Mouse (Mus musculus): ENCODE measurements around the gene Cd300ld5. TPM values are rescaled to one million over a fixed set of nuclear protein-coding genes. Genes with fewer than 3 reads are reported as not detected.
"Not testable (repeated sequence)": the region's sequence is repeated elsewhere in the genome, so short reads cannot be mapped to it uniquely, and the experiment has no call there.

The Cd300ld5 gene
- not detected in 2 replicates for polyA plus RNA-seq (2014; fragmentation: Nextera tagmentation; extraction: Ambion mirVana)

GRCm38 (mm10) chr11:115037669-115038068 lies at the start of gene Cd300ld5:
Cd300ld5 (minus strand) TSS chr11:115037769.
- not testable (repeated sequence) for H3K4me2 ChIP-seq (ENCODE audit: low read length); H3K9me3 ChIP-seq (replicated peaks; ENCODE audit: control insufficient read depth, low read length); H3K36me3 ChIP-seq (ENCODE audit: control insufficient read depth, insufficient read depth, low read length); H3K4me3 ChIP-seq (ENCODE audit: low read depth, low read length); H3K27ac ChIP-seq (ENCODE audit: low read depth, low read length); H3K4me1 ChIP-seq (ENCODE audit: control insufficient read depth, insufficient read depth, low read length); DNase-seq (ENCODE audit: low spot score); ATAC-seq; H3K9ac ChIP-seq (ENCODE audit: low read length); H3K27me3 ChIP-seq (replicated peaks; ENCODE audit: control insufficient read depth, insufficient read depth, low read length)
- WGBS = no CpG with 5 or more reads among the region's 6 CpGs

GRCm38 (mm10) chr11:115086213-115086612 lies 48.6 kb upstream of the Cd300ld5 start:
- no peak for DNase-seq (ENCODE audit: low spot score)
- H3K27me3 ChIP-seq (replicated peaks; ENCODE audit: control insufficient read depth, insufficient read depth, low read length) = peaks cover 10% of the 10 kb centered on the region; the same call in 1 of the 2 replicates
- no peak overlapping the region for H3K4me2 ChIP-seq (ENCODE audit: low read length)
- no peak overlapping the region for H3K9ac ChIP-seq (ENCODE audit: low read length)
- H3K36me3 ChIP-seq (ENCODE audit: control insufficient read depth, insufficient read depth, low read length) = no peaks in the 10 kb centered on the region
- H3K9me3 ChIP-seq (replicated peaks; ENCODE audit: control insufficient read depth, low read length) = no peaks in the 10 kb centered on the region
- H3K27ac ChIP-seq (ENCODE audit: low read depth, low read length) = no peak overlapping the region
- no peak for ATAC-seq
- H3K4me1 ChIP-seq (ENCODE audit: control insufficient read depth, insufficient read depth, low read length) = peaks cover 6% of the 10 kb centered on the region; the same call in 1 of the 2 replicates
- 70% methylated on average over 7 of the region's 7 CpGs for WGBS
- no peak overlapping the region for H3K4me3 ChIP-seq (ENCODE audit: low read depth, low read length)

- Histone ChIP-seq H3K27ac (ENCODE audit: low read depth, low read length) (no peak overlapping the region), H3K9me3 (replicated peaks; ENCODE audit: control insufficient read depth, low read length) (no peaks in the 10 kb centered on the region), H3K4me1 (ENCODE audit: control insufficient read depth, insufficient read depth, low read length) (peaks cover 6% of the 10 kb centered on the region; the same call in 1 of the 2 replicates), H3K4me2 (ENCODE audit: low read length) (no peak overlapping the region), H3K27me3 (replicated peaks; ENCODE audit: control insufficient read depth, insufficient read depth, low read length) (peaks cover 7% of the 10 kb centered on the region; the same call in 1 of the 2 replicates), H3K4me3 (ENCODE audit: low read depth, low read length) (no peak overlapping the region), H3K36me3 (ENCODE audit: control insufficient read depth, insufficient read depth, low read length) (no peaks in the 10 kb centered on the region), H3K9ac (ENCODE audit: low read length) (no peak overlapping the region)
- DNase-seq (ENCODE audit: low spot score) (no peak), ATAC-seq (no peak)
- WGBS = 57% methylated on average over 8 of the region's 8 CpGs
Observed at GRCm38 (mm10) chr11:115085064-115085463, 47.5 kb upstream of the Cd300ld5 start.

- Histone ChIP-seq H3K36me3 (ENCODE audit: control insufficient read depth, insufficient read depth, low read length) (no peaks in the 10 kb centered on the region), H3K27ac (ENCODE audit: low read depth, low read length) (no peak overlapping the region), H3K4me1 (ENCODE audit: control insufficient read depth, insufficient read depth, low read length) (peaks cover 6% of the 10 kb centered on the region; the same call in 1 of the 2 replicates), H3K4me3 (ENCODE audit: low read depth, low read length) (no peak overlapping the region), H3K4me2 (ENCODE audit: low read length) (no peak overlapping the region), H3K27me3 (replicated peaks; ENCODE audit: control insufficient read depth, insufficient read depth, low read length) (peaks cover 7% of the 10 kb centered on the region; the same call in 1 of the 2 replicates), H3K9me3 (replicated peaks; ENCODE audit: control insufficient read depth, low read length) (no peaks in the 10 kb centered on the region), H3K9ac (ENCODE audit: low read length) (no peak overlapping the region)
- no peak for ATAC-seq
- peak; percentile 16 for DNase-seq (ENCODE audit: low spot score)
- WGBS = 26% methylated on average over 12 of the region's 12 CpGs
Observed at GRCm38 (mm10) chr11:115084595-115084994, 47.0 kb upstream of the Cd300ld5 start.

GRCm38 (mm10) chr11:115083376-115084139 lies 46.0 kb upstream of the Cd300ld5 start:
- Histone ChIP-seq H3K36me3 (ENCODE audit: control insufficient read depth, insufficient read depth, low read length) (no peaks in the 10 kb centered on the region), H3K4me3 (ENCODE audit: low read depth, low read length) (no peak overlapping the region), H3K27ac (ENCODE audit: low read depth, low read length) (no peak overlapping the region), H3K27me3 (replicated peaks; ENCODE audit: control insufficient read depth, insufficient read depth, low read length) (peaks cover 7% of the 10 kb centered on the region; the same call in 1 of the 2 replicates), H3K4me2 (ENCODE audit: low read length) (no peak overlapping the region), H3K9ac (ENCODE audit: low read length) (no peak overlapping the region), H3K9me3 (replicated peaks; ENCODE audit: control insufficient read depth, low read length) (no peaks in the 10 kb centered on the region), H3K4me1 (ENCODE audit: control insufficient read depth, insufficient read depth, low read length) (peaks cover 6% of the 10 kb centered on the region; the same call in 1 of the 2 replicates)
- DNase-seq (ENCODE audit: low spot score) (peak; percentile 90), ATAC-seq (peak; percentile 72)
- WGBS = 38% methylated on average over 18 of the region's 18 CpGs

- H3K9me3 ChIP-seq (replicated peaks; ENCODE audit: control insufficient read depth, low read length) = no peaks in the 10 kb centered on the region
- no peaks in the 10 kb centered on the region for H3K36me3 ChIP-seq (ENCODE audit: control insufficient read depth, insufficient read depth, low read length)
- 71% methylated on average over 6 of the region's 6 CpGs for WGBS
- no peak overlapping the region for H3K4me3 ChIP-seq (ENCODE audit: low read depth, low read length)
- H3K9ac ChIP-seq (ENCODE audit: low read length) = no peak overlapping the region
- peaks cover 7% of the 10 kb centered on the region; the same call in 1 of the 2 replicates for H3K27me3 ChIP-seq (replicated peaks; ENCODE audit: control insufficient read depth, insufficient read depth, low read length)
- H3K4me1 ChIP-seq (ENCODE audit: control insufficient read depth, insufficient read depth, low read length) = peaks cover 6% of the 10 kb centered on the region; the same call in 1 of the 2 replicates
- ATAC-seq (no peak), DNase-seq (ENCODE audit: low spot score) (no peak)
- no peak overlapping the region for H3K4me2 ChIP-seq (ENCODE audit: low read length)
- H3K27ac ChIP-seq (ENCODE audit: low read depth, low read length) = no peak overlapping the region
Observed at GRCm38 (mm10) chr11:115082196-115082595, 44.6 kb upstream of the Cd300ld5 start.

- Histone ChIP-seq H3K36me3 (ENCODE audit: control insufficient read depth, insufficient read depth, low read length) (no peaks in the 10 kb centered on the region), H3K27ac (ENCODE audit: low read depth, low read length) (no peak overlapping the region), H3K9me3 (replicated peaks; ENCODE audit: control insufficient read depth, low read length) (no peaks in the 10 kb centered on the region), H3K4me1 (ENCODE audit: control insufficient read depth, insufficient read depth, low read length) (peaks cover 6% of the 10 kb centered on the region; the same call in 1 of the 2 replicates), H3K4me3 (ENCODE audit: low read depth, low read length) (no peak overlapping the region), H3K9ac (ENCODE audit: low read length) (no peak overlapping the region), H3K4me2 (ENCODE audit: low read length) (no peak overlapping the region), H3K27me3 (replicated peaks; ENCODE audit: control insufficient read depth, insufficient read depth, low read length) (peaks cover 7% of the 10 kb centered on the region; the same call in 1 of the 2 replicates)
- DNase-seq (ENCODE audit: low spot score) = no peak
- 64% methylated on average over 3 of the region's 3 CpGs for WGBS
- no peak for ATAC-seq
Observed at GRCm38 (mm10) chr11:115081373-115081772, 43.8 kb upstream of the Cd300ld5 start.

- Histone ChIP-seq H3K36me3 (ENCODE audit: control insufficient read depth, insufficient read depth, low read length) (no peaks in the 10 kb centered on the region), H3K9me3 (replicated peaks; ENCODE audit: control insufficient read depth, low read length) (no peaks in the 10 kb centered on the region), H3K4me2 (ENCODE audit: low read length) (no peak overlapping the region), H3K9ac (ENCODE audit: low read length) (no peak overlapping the region), H3K4me3 (ENCODE audit: low read depth, low read length) (no peak overlapping the region), H3K27ac (ENCODE audit: low read depth, low read length) (no peak overlapping the region), H3K27me3 (replicated peaks; ENCODE audit: control insufficient read depth, insufficient read depth, low read length) (peaks cover 7% of the 10 kb centered on the region; the same call in 1 of the 2 replicates), H3K4me1 (ENCODE audit: control insufficient read depth, insufficient read depth, low read length) (peaks cover 6% of the 10 kb centered on the region; the same call in 1 of the 2 replicates)
- peak; percentile 80 for DNase-seq (ENCODE audit: low spot score)
- ATAC-seq = no peak
- 38% methylated on average over 13 of the region's 13 CpGs for WGBS
Observed at GRCm38 (mm10) chr11:115080886-115081285, 43.3 kb upstream of the Cd300ld5 start.

GRCm38 (mm10) chr11:115078680-115079079 lies 41.1 kb upstream of the Cd300ld5 start:
- H3K9ac ChIP-seq (ENCODE audit: low read length) = no peak overlapping the region
- no peak for ATAC-seq
- no peaks in the 10 kb centered on the region for H3K36me3 ChIP-seq (ENCODE audit: control insufficient read depth, insufficient read depth, low read length)
- H3K4me3 ChIP-seq (ENCODE audit: low read depth, low read length) = no peak overlapping the region
- H3K4me1 ChIP-seq (ENCODE audit: control insufficient read depth, insufficient read depth, low read length) = no peaks in the 10 kb centered on the region
- H3K27ac ChIP-seq (ENCODE audit: low read depth, low read length) = no peak overlapping the region
- H3K27me3 ChIP-seq (replicated peaks; ENCODE audit: control insufficient read depth, insufficient read depth, low read length) = no peaks in the 10 kb centered on the region; the same call in 1 of the 2 replicates
- WGBS = 85% methylated on average over 5 of the region's 5 CpGs
- DNase-seq (ENCODE audit: low spot score) = no peak
- H3K4me2 ChIP-seq (ENCODE audit: low read length) = no peak overlapping the region
- H3K9me3 ChIP-seq (replicated peaks; ENCODE audit: control insufficient read depth, low read length) = no peaks in the 10 kb centered on the region

All from forebrain, embryonic 14.5 days (tissue).